Mouse (Mus musculus) layer of hippocampus, postnatal 25 days (tissue): ENCODE data around the gene Adamts12. TPM values are rescaled to one million over a fixed set of nuclear protein-coding genes. Genes with fewer than 3 reads are reported as not detected.

Experiments
- DNase-seq, 2 experiments: peaks; one replicate each; pipeline ENCODE4 v3.0.0; 2022; ENCODE audit warnings: mixed read lengths in 2 of 2, low spot score in 1 of 2; ENCODE audit errors: extremely low spot score in 1 of 2
- total RNA-seq, 2 experiments: library from RNA; stranded (reverse); gene quantifications; 2 replicates each; pipeline ENCODE4 v1.2.3; 2021

Gene Adamts12
- total RNA-seq, 2 experiments from 2014 or later, result 0.85 to 0.86 TPM

DNA sequence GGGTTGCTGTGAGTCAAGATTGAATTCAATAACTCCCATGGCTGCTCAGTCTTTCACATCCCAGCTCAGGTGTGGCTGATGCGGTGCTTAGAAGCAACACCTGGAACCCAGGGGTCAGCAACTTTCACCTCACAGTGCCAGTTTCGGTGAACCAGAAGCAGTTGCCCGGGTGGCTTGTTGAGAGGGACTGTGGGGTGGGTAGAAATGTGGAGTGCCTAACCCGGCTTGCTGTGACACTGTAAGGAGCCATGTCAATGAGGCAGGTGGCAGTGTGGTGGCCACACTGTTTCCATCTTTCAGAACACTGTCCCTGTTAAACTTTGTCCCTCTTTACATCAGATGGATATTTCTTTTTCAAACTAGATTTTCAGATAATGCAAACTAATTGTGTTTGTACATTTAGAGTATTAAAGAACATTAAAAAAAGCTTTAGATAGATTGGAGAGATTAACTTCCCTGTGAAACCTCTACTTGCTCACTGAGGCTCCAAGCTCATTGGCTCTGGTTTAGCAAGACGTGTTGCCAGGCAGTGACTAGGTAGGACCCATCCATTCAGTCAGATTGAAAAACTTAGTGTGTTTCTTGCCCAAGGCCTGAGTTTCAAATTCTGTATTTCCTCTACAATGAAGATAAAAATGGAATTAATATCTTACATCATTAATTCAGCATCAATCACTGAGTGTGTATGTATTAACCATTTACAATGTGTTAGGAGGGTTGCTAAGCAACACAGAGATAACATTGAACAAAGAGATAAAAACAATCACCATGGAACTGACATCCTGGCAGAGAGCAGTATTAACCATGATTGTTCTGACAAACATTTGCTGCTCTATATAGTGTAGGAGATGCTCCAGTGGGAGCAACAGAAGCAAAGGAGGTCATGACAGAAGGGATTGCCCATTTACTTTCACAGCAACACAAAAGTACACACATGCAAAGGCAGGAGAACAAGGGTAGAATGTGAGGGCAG is 68.3 kb downstream of the Adamts12 start:
- DNase-seq, result no peak

DNA sequence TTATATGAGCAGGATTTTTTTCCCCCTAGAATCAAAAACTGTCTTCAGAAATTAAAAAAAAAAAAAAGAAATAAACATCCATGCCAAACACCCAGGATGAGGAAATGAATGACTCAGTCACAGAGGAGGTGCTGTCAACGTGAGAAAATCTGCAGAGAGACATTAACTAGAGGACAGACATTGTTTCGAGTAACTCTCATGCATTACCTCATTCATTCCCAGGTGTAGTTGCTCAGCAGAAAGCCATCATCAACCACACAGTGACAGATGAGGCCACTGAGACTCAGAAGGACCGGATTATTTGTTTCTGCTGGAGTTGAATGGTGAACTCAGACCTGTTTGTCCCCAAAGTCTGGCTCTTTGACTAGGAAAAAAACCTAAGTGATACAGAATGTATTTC is 81.0 kb downstream of the Adamts12 start:
- no peak for DNase-seq

DNA sequence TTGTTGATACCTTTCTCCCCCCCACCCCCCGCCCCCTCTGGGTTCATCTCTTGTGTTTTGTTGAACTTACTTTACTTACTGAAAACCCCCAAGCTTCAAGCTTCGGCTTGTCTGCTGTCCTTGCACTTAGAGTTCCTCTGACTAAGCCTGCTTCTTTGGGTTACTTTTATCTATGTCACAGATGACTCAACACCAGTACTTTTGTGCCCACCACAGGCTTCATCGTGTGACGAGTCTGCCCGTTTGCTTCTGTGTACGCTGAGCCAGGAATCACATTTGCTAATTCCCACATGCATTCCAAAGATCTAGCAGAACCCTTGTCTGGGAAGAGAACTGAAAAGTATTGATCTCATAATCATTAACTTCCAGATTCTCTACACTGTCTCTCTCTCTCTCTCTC is 94.8 kb downstream of the Adamts12 start:
- no peak for DNase-seq

DNA sequence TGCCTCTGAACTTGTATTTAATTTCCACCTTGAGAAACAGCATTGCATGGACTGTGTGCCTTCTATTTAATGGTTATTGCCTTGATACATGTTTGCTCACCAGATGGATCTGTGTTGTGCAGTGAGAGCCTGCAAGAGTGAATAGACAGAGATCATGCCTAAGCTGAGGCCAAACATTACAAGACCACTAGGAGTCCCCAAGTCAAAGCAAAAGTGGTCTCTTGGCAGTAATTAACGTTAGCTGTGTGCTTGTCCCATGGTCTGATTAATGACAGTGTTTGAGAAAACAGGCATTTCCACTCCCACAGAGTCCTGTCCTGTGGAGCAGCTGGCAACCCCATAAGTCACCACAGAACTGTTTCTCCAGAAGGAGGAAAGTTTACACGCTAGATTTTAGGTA is 96.2 kb downstream of the Adamts12 start:
- DNase-seq, result no peak

DNA sequence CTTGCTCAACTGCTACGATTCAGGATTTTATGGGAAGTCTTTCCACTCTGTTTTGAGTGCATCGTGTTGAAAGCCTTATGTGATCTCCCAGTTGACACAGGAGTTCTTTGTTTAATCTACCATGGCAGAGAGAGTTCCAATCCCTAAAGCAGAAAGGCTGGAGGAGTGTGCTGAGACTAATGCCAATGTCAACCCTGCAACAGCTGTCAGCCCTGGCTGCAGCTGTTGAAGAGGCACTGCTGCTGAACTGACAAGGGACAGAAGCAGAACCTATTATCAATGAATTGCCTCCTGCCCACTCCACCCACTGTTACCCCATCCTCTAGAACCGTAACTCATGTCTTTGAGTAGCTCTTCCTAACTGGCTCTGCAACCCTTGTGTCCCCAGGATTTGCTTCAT is 101.3 kb downstream of the Adamts12 start:
- DNase-seq, result no peak

DNA sequence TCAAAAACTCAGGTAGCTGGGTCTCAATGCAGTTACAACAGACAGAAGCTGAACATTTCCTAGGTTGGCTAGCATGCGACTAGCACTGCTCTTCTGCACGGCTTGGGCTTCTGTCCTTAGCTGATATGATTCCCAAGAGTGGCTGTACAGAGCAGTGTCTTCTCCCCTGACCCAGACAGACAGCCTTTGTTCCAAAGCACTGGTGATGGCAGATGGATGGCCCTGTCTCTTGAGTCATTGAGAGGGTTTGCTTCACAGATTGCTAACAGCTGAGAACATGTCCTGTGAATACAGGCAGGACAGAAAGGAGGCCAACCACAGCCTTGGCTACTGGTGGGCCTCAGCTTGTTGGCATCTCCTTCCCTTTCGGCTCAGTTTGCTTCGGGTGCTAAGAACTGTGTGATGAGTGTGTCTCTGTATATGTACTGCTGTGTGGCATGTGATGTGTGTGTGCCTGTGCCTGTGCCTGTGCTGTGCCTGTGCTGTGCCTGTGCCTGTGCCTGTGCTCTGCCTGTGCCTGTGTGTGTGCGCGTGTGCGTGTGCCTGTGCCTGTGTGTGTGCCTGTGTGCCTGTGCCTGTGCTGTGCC is 109.4 kb downstream of the Adamts12 start:
- DNase-seq, result no peak

DNA sequence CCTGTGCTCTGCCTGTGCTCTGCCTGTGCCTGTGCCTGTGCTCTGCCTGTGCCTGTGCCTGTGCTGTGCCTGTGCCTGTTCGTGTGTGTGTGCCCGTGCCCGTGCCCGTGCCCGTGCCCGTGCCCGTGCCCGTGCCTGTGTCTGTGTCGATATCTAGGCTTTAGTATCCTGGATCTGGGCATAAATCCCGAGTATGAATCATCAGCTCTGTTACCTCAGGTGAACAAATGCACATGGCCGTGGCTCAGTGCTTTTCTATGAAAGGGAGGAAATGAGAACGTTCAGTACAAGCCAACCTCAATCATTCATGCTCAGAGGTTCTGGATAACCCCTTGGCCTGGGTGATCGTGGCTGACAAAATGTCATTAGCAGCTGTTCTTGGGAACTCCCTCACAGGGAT is 110.3 kb downstream of the Adamts12 start:
- DNase-seq, result no peak

DNA sequence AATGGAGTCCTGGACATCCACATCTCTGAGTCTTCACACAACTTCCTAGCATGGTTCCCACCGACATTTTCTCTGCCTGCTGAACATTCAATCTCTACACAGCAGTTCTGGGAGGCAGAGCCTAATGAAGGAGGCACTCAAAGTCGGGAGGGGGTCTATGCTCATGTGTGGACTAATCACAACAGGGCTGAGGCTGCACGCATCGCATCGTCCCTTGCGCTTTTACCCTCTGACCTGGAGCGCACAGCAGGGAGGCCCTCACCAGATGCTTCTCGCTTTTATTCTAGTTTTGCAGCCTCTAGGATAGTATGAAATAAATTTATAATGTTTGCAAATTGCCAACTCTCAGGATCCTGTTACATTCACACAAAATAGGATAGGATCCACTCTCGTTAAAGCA is 112.9 kb downstream of the Adamts12 start:
- DNase-seq, result no peak

DNA sequence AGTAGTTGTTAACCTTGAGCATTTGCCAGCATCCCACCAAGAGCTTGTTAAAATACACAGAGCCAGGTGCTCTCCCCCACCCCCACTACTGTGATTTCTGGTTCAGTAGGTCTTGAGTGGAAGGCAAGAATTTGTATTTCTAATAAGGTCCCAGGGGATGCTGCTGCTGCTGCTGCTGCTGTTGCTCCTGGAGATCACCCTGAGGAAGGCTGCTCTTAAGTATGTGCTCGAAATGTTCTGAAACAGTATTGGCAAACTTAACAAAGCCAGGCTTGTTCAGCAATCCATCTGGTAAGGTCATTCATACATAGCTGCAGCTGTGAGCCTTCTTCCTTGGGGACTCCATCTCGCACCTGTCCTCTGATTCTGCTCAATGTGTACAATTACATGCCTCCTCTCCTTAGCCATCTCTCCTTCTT is 115.2 kb downstream of the Adamts12 start:
- no peak for DNase-seq

DNA sequence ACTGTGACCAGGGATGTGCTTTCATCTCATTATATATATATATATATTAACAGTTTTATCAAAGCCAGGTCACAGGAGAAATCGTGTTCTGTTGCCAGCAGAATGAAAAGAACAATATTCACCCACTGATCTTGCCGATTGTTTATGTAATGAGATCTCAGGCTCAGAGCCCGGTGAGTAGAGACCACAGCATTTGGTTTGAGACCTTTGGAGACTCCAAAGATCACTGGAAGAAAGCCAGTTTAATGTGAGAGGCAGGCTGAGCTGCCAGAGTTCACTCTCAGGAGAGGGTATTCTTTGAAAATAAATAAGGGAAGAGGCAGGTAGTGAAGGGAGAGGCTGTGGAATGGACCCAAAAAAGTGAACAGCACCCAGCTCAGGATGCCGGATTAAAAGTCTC is 122.1 kb downstream of the Adamts12 start:
- DNase-seq, result no peak

DNA sequence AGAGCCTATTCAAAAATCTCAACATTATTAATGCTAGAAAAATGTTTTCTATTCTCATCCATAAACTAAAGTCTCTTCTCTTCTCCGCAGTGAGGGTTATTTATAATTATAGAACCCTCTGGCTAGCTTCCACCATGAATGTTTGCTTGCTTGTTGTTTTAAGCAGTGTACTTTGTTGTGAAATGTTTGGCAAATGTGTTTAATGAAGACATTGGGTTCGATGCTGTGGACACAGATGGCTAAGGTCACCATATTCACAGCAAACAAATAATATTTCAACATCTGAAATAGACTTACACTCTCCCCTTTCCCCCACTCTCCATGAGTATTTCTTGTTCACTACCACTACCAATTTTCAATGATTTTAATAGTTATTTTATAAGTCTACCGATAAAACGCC is 125.9 kb downstream of the Adamts12 start:
- DNase-seq, result no peak

DNA sequence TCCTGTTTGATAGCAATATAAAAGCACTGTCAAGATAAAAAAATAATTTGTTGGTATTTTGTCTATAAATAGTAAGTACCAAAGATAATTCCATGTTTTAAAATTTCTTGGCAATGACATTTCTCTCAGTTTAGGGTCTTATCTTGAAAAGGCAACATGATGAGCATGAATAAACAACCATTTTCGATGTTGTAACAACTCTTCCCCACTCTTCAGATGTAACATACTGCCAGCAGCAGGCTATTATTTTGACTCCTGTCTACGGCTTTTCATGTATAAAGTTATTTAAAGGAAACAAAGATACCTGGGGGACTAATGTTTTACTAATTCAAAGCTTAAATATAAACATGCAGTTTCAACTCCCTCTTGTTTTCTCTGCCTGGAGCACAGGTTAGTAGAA is 128.2 kb downstream of the Adamts12 start:
- DNase-seq, result no peak

DNA sequence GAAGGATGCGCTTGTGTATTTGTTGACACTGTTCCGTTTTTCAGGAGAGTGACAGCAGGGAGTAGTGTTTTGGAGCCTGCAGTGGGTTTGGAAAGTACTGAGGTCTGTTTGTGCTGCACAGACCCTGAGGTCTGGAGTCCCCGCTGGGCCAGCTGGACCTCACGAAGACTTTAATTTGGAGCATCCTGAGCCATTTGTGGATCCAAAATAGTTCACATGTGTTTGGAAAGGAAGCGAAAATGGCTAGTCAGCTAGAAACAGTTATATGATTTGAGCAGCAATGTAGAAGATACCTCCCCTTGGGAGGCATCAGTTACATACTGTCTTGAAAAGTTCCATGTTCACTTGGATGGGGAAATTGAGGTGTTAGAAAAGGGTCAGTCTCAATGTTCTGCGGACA is 132.5 kb downstream of the Adamts12 start:
- DNase-seq, result no peak

DNA sequence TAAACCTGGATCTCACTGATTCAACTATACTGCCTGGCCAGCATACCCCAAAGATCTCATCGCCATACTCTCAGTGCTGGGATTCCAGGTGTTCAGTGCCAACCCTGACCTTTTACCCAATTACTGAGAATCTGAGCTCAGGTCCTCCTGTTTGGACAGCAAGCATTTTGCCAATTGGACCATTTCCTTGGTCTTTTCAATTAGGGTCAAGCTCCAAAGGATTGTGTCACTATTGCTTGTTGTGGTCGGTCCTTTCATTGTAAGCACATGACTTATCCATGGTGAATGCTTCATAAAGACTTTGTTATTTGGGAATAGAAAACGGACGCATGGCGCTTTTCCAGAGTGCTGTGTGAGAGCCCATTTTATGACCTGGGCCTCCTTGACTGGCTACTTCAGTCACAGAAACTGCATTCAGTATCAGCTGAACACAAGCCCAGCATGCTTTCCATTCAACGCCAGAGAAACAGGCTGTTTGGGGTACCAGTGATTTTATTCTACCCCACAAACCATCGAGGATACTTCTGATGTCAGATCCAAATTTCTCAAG is 133.7 kb downstream of the Adamts12 start:
- DNase-seq, result no peak

DNA sequence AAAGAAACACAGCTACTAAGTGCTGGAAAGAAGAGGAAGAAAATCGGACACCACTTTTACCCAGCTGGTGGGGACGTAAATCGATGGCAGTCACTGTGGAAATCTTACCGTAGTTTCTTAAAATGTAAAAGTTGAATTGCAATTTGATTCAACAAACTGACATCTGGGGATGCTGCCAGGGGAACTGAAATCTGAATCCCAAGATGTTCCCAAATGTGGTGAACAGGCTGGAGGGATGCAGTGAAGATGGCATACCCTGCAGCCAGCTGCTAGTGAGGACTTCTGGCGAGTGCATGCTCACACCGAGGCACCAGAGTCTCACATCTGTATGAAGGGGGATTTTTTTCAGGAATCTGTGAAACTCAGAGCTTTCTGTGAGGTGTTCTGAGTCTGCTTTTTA is 138.5 kb downstream of the Adamts12 start:
- DNase-seq, result no peak

DNA sequence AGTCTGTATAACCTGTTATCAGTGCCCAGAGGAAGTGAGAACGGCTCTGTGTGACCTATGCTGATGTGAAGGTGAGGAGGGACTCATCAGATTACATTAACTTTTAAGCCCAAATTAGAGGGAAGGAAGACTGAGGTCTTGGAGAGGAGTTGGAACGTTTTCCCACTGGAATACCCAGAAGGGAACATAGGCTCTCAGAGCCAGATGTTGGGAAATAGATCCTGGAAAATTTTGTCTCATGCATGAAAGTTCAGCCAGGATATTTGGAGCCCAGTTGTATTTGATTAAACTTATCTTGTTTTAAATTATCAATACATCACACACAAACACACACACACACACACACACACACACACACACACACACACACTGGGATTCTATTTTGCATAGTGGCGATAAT is 140.3 kb downstream of the Adamts12 start:
- DNase-seq, result no peak

DNA sequence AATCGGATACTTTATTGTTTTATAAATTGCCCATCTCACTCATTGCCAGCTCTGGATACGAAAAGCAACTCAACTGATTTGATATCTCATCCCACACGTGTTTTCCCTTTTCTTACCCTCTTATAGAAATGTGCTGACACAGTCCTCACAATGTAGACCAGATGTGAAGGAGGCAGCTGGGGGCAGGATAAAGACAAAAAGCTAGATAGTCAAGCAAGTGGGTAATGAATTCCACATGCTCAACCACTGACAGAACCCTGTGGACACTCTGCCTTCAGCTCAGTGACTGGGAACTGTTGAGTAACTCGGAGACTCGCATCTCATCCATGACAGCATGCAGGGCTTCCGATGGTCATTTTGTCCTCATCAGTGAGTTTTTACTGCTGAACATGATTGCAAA is 146.4 kb downstream of the Adamts12 start:
- no peak for DNase-seq

DNA sequence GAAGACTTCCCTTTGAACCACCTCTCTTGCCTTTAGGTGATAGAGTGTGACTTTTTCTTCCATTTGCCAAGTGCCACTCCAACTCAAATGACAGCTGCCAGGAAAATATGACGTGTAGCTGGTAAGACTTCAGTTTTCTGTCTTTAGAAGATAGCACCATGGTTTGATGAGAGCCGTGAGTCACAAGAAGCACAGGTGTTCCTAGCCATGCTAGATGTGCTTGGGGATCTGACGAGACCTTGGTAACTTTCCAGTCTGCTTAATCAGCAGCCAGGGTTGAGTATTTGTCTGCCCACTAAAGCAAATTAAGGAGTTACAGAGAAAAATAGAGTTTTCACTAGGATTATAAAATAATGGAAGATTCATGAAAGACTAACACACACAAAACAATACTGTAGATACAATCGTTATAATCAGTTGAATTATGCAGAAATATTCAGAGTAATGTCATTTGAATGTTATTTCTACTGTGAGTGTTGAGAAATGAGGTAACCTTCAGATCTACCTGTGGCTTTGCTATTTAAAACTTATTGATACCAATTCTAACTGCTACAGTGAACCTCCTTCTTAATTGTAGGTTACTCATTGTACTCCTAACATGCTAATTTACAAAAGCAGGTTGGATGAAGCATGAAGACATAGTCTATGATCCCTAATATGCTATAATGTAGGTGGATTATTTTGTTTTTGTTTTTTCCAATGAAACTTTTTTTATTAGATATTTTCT is 169.5 kb downstream of the Adamts12 start:
- DNase-seq, result no peak

DNA sequence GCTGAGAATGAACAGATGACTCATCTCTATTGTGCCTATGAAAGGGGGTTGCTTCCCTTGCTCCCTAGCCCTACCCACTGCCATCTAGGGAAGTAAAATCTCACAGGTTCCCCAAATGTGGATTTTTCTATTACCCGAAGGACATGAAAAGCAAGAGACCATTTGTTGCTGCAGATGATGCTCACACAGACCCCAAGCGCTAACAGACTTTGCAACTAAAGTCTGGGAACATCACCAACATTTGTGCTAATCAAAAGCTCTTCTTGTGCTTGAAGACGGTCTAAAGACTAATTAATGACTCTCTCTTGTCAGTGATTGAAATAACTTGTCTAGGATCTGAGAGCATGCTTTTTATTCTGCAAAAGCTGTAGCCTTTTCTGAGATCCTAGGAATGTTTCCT is 175.8 kb downstream of the Adamts12 start:
- no peak for DNase-seq

DNA sequence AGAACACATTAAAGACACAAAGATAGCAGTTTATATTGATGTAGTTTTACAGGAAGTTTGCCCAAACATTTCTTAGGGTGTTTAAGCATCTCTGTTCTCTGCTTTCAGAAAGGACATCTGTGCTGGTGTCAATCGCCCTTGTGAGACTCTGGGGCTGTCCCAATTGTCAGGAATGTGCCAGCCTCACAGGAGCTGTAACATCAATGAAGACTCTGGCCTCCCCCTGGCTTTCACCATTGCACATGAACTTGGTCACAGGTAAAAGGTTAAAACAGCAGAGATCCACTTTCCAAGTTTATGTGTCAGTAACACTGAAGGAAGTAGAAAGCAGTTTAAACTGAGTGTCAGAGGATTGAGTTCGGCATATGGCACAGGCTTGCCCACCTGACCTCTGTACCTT is 176.7 kb downstream of the Adamts12 start:
- no peak for DNase-seq

DNA sequence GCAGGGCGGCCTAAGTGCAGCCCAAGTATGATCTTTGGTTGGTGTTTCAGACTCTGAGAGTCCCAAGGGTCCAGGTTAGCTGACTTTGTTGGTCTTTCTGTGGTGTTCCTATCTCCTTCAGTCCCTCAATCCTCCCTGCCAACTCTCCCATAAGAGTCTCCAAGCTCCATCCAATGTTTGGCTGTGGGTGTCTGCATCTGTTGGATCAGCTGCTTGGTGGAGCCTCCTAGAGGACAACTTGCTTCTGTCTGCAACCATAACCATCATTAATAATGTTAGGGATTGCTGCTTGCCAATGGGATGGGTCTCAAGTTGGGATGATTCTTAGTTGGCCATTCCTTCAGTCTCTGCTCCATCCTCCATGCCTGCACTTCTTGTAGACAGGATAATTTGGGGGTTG is 181.8 kb downstream of the Adamts12 start:
- DNase-seq, result no peak
